Mouse (Mus musculus): ENCODE measurements around the gene Itprip. TPM values are rescaled to one million over a fixed set of nuclear protein-coding genes. Genes with fewer than 3 reads are reported as not detected.

Itprip gene
- polyA plus RNA-seq, 1 experiment from 2014 or later: 15.8 TPM

DNA sequence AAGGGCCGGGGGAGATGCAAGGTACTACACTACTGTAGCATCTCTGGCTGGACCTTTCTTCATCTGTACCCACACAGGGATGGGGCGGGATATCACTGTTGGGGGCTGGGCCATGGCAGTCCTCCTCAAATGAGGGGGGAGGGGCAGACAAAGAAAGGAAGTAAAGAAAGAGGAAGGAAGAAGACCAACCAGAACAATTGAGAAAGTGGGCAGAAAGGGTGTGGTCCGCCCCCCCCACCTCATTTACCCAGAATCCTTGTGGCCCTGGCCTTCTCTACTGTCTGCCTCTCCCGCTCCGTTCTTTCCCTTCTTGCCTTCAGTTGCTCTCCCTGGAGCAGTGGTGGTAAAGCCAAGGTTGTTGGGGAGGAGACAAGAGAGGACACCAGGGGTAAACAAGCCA lies 13.5 kb downstream of the Itprip start:
- ATAC-seq (ENCODE audit: insufficient number of reproducible peaks, insufficient read depth, low FRiP score, low read depth): no peak
- Histone ChIP-seq H3K4me1 (ENCODE audit: control insufficient read depth in 2 of 2, insufficient read depth in 2 of 2, low read length in 2 of 2) (peaks cover 53 to 63% of the 10 kb centered on the region in 2 experiments), H3K4me2 (ENCODE audit: low read length) (no peak overlapping the region), H3K9me3 (ENCODE audit: control insufficient read depth, low read length) (no peaks in the 10 kb centered on the region), H3K9ac (ENCODE audit: low read length) (0 out of 2 replicates have a peak overlapping the region, but pooled peaks have one; percentile 12), H3K27me3 (ENCODE audit: control insufficient read depth, insufficient read depth, low read length) (no peaks in the 10 kb centered on the region), H3K27ac (replicated peaks in 1 of 2; ENCODE audit: control insufficient read depth in 1 of 2, insufficient read depth in 1 of 2, low read depth in 2 of 2, low read length in 2 of 2) (peak overlapping the region in 1 of 2 experiments; percentile 25; a peak in 1 of 4 replicates), H3K36me3 (ENCODE audit: control insufficient read depth, insufficient read depth, low read length) (peaks cover 12% of the 10 kb centered on the region; the same call in 1 of the 2 replicates), H3K4me3 (ENCODE audit: control insufficient read depth in 1 of 2, insufficient read depth in 1 of 2, low read depth in 1 of 2, low read length in 2 of 2) (no peak overlapping the region)
- WGBS: 75% methylated on average over 5 of the region's 5 CpGs

DNA sequence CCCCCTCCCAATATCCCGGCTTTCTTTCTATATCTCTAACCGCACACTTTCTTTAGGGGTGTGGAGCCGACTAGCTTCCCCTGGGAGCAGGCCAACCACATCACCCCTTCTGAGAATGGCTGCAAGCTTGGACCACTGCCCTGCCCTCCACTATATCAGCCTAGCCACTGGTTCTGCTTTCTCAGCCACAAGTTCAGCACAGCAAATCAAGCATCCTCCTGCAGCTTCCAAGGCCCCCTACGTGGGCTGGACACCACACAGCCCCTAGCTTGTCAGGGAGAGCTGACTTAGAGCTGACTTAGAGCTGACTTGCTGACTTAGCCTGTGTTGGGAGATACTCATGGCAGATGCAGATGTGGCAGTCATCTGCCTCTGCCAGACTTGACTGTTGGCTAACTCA lies 14.0 kb downstream of the Itprip start:
- Histone ChIP-seq H3K9ac (ENCODE audit: low read length) (0 out of 2 replicates have a peak overlapping the region, but pooled peaks have one; percentile 12), H3K4me1 (ENCODE audit: control insufficient read depth in 2 of 2, insufficient read depth in 2 of 2, low read length in 2 of 2) (peaks cover 48 to 63% of the 10 kb centered on the region in 2 experiments), H3K4me2 (ENCODE audit: low read length) (no peak overlapping the region), H3K9me3 (ENCODE audit: control insufficient read depth, low read length) (no peaks in the 10 kb centered on the region), H3K36me3 (ENCODE audit: control insufficient read depth, insufficient read depth, low read length) (peaks cover 14% of the 10 kb centered on the region; the same call in 1 of the 2 replicates), H3K27ac (replicated peaks in 1 of 2; ENCODE audit: control insufficient read depth in 1 of 2, insufficient read depth in 1 of 2, low read depth in 2 of 2, low read length in 2 of 2) (peak overlapping the region in 1 of 2 experiments; percentile 25; a peak in 2 of 4 replicates), H3K4me3 (ENCODE audit: control insufficient read depth in 1 of 2, insufficient read depth in 1 of 2, low read depth in 1 of 2, low read length in 2 of 2) (no peak overlapping the region), H3K27me3 (ENCODE audit: control insufficient read depth, insufficient read depth, low read length) (no peaks in the 10 kb centered on the region)
- ATAC-seq (ENCODE audit: insufficient number of reproducible peaks, insufficient read depth, low FRiP score, low read depth): no peak
- 70% methylated on average over 4 of the region's 4 CpGs for WGBS

DNA sequence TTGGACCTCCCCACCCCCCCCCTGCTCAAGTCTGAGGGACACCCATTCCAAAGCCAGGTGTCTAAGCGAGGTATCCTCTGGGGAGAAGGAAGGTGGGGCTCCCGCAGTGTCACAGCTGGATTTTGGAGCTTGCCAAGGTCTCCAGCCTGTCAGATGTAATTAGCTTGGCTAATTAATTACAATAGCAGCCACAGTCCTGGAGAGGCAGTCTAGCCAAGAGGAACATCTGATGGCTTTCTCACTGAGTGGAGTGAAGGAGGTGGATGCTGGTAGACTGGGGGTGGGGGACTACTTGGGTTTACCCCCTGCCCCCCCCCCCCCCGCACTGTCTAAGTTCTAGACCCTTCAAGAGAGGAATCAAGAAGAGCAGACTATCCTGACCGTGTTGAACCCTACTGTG lies 15.4 kb downstream of the Itprip start:
- peak overlapping the region; percentile 85 to 91; a peak in 3 of 4 replicates for H3K27ac ChIP-seq (replicated peaks in 1 of 2; ENCODE audit: control insufficient read depth in 1 of 2, insufficient read depth in 1 of 2, low read depth in 2 of 2, low read length in 2 of 2)
- H3K27me3 ChIP-seq (ENCODE audit: control insufficient read depth, insufficient read depth, low read length): no peaks in the 10 kb centered on the region
- no peak overlapping the region for H3K4me2 ChIP-seq (ENCODE audit: low read length)
- H3K4me1 ChIP-seq (ENCODE audit: control insufficient read depth in 2 of 2, insufficient read depth in 2 of 2, low read length in 2 of 2): peaks cover 37 to 52% of the 10 kb centered on the region in 2 experiments
- peaks cover 18% of the 10 kb centered on the region; the same call in 1 of the 2 replicates for H3K36me3 ChIP-seq (ENCODE audit: control insufficient read depth, insufficient read depth, low read length)
- ATAC-seq (ENCODE audit: insufficient number of reproducible peaks, insufficient read depth, low FRiP score, low read depth): no peak
- WGBS: 78% methylated on average over 4 of the region's 4 CpGs
- no peak overlapping the region for H3K4me3 ChIP-seq (ENCODE audit: control insufficient read depth in 1 of 2, insufficient read depth in 1 of 2, low read depth in 1 of 2, low read length in 2 of 2)
- H3K9ac ChIP-seq (ENCODE audit: low read length): no peak overlapping the region
- H3K9me3 ChIP-seq (ENCODE audit: control insufficient read depth, low read length): no peaks in the 10 kb centered on the region

DNA sequence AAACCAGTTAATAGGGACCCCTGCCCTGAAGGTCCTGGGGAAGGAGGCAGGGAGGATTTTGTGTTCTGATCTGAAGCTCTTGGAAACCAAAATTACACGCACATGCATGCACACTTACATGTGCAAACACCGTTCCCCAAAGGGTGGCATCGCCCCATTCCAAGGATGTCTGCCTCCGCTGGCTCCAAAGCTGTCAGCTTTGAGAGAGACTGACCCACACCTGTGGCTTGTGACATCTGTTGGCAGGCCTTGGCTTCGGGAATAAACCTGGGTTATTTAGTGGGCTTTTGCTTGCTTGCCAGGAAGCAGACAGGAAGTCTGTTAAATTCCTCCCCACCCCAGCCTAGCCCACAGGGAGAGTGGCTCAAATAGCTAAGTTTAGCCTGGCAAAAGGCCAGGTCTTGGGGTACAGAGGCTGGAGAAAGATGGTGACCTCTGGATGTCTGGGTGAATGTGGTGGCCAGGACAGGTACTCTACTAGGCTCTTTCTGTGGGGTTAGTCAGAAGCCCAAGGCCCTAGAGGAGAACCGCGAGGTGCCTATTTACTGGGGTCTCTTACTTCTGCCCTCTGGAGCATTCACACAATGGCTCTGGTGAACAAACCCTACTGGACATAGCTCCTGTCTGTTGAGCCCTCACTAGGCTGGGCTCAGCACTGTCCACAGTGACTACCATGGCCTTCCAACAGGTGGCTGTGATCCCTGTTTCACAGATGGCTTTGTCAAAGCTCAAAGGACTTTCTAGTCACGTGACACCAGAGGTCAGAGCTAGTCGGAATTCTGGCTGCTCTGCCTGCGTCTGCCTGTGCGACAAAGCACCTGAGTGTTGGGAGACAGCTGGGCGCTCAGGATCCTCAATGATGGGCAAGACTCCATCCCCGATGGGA lies 16.5 kb downstream of the Itprip start:
- peak overlapping the region; percentile 47; the same call in 1 of the 2 replicates for H3K9ac ChIP-seq (ENCODE audit: low read length)
- 51% methylated on average over 13 of the region's 13 CpGs for WGBS
- H3K27ac ChIP-seq (replicated peaks in 1 of 2; ENCODE audit: control insufficient read depth in 1 of 2, insufficient read depth in 1 of 2, low read depth in 2 of 2, low read length in 2 of 2): peak overlapping the region; percentile 85 to 91
- peaks cover 23% of the 10 kb centered on the region for H3K36me3 ChIP-seq (ENCODE audit: control insufficient read depth, insufficient read depth, low read length)
- peaks cover 37 to 50% of the 10 kb centered on the region in 2 experiments for H3K4me1 ChIP-seq (ENCODE audit: control insufficient read depth in 2 of 2, insufficient read depth in 2 of 2, low read length in 2 of 2)
- no peaks in the 10 kb centered on the region for H3K27me3 ChIP-seq (ENCODE audit: control insufficient read depth, insufficient read depth, low read length)
- no peaks in the 10 kb centered on the region for H3K9me3 ChIP-seq (ENCODE audit: control insufficient read depth, low read length)
- ATAC-seq (ENCODE audit: insufficient number of reproducible peaks, insufficient read depth, low FRiP score, low read depth): peak; percentile 60
- no peak overlapping the region for H3K4me3 ChIP-seq (ENCODE audit: control insufficient read depth in 1 of 2, insufficient read depth in 1 of 2, low read depth in 1 of 2, low read length in 2 of 2)
- peak overlapping the region; percentile 49 for H3K4me2 ChIP-seq (ENCODE audit: low read length)

DNA sequence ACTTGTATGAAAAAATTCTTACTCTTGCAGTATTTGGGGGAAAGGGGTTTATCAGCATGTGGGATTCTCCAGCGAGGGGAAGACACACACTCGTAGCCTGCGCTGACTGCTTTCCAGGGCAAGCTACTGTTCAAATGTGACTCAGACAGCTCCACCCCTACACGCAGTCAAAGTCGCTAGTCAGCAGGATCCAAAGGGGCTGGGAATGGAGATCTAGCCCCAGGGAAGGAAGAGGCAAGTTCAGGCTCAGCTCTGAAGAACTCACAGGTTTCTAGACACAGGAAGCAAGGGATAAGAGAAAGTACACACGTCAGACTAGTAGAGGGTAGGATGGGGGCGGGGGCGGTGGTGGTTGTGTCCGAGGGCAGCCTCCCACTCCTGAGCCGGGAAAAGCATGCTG lies 18.5 kb downstream of the Itprip start:
- H3K4me1 ChIP-seq (ENCODE audit: control insufficient read depth in 2 of 2, insufficient read depth in 2 of 2, low read length in 2 of 2): peaks cover 34 to 48% of the 10 kb centered on the region in 2 experiments
- 81% methylated on average over 10 of the region's 10 CpGs for WGBS
- H3K4me2 ChIP-seq (ENCODE audit: low read length): no peak overlapping the region

DNA sequence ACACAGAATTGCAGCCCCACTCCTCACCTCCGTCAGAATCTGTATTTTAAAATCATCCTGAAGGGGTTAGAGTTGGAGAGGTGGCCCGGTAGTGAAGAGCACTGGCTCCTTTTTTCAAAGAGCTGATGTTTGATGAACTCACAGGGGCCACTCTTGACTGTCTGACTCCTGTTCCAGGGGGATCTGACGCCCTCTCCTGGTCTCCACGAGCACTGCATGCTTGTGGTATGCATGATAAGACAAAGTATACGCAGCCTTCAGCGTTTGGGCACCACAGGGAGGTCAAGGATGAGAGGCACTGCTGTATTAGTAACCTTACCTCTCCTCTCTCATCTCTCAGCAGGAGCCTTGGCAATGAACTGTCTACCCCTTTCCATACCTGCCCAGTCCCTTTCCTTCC lies 19.1 kb downstream of the Itprip start:
- Histone ChIP-seq H3K4me3 (ENCODE audit: control insufficient read depth in 1 of 2, insufficient read depth in 1 of 2, low read depth in 1 of 2, low read length in 2 of 2) (no peak overlapping the region), H3K27me3 (ENCODE audit: control insufficient read depth, insufficient read depth, low read length) (no peaks in the 10 kb centered on the region), H3K9ac (ENCODE audit: low read length) (no peak overlapping the region), H3K36me3 (ENCODE audit: control insufficient read depth, insufficient read depth, low read length) (peaks cover 47% of the 10 kb centered on the region), H3K4me1 (ENCODE audit: control insufficient read depth in 2 of 2, insufficient read depth in 2 of 2, low read length in 2 of 2) (peaks cover 29 to 43% of the 10 kb centered on the region in 2 experiments), H3K4me2 (ENCODE audit: low read length) (no peak overlapping the region), H3K27ac (replicated peaks in 1 of 2; ENCODE audit: control insufficient read depth in 1 of 2, insufficient read depth in 1 of 2, low read depth in 2 of 2, low read length in 2 of 2) (no peak overlapping the region), H3K9me3 (ENCODE audit: control insufficient read depth, low read length) (no peaks in the 10 kb centered on the region)
- WGBS: 63% methylated on average over 6 of the region's 6 CpGs
- ATAC-seq (ENCODE audit: insufficient number of reproducible peaks, insufficient read depth, low FRiP score, low read depth): no peak

More for the DNA sequence above, 18.5 kb downstream of the Itprip start:
- Histone ChIP-seq H3K36me3 (ENCODE audit: control insufficient read depth, insufficient read depth, low read length) (peaks cover 41% of the 10 kb centered on the region), H3K4me3 (ENCODE audit: control insufficient read depth in 1 of 2, insufficient read depth in 1 of 2, low read depth in 1 of 2, low read length in 2 of 2) (no peak overlapping the region), H3K9me3 (ENCODE audit: control insufficient read depth, low read length) (no peaks in the 10 kb centered on the region), H3K9ac (ENCODE audit: low read length) (no peak overlapping the region), H3K27me3 (ENCODE audit: control insufficient read depth, insufficient read depth, low read length) (no peaks in the 10 kb centered on the region), H3K27ac (replicated peaks in 1 of 2; ENCODE audit: control insufficient read depth in 1 of 2, insufficient read depth in 1 of 2, low read depth in 2 of 2, low read length in 2 of 2) (no peak overlapping the region)
- ATAC-seq (ENCODE audit: insufficient number of reproducible peaks, insufficient read depth, low FRiP score, low read depth): no peak

DNA sequence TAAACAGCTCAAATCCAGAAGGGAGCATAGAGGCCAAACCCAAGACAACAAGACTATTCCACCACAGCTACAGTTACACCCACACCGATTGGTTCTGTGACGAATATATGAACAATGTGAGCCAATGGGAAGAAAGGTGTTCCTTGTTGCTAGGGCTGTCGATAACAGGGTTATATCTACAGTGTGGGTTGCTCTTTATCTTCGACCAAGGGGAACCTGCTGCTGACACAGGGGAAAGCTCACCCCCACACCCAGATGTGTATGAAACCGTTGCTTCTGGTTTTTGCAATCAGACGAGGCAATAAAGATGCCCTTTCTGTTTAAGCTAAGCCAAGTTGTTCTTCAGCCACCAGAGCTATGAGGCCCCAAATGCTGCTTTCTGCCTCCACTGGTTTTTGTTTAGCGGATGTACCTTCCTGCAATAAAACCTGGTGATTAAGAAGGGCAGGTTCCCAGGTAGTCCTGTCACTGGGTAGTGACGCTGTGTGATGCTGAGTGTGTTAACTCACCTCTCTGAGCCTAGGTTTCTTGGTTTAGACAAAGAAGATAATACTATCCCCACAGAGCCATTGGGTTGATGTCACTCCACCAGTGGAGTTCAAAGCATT lies 20.5 kb downstream of the Itprip start:
- Histone ChIP-seq H3K27ac (replicated peaks in 1 of 2; ENCODE audit: control insufficient read depth in 1 of 2, insufficient read depth in 1 of 2, low read depth in 2 of 2, low read length in 2 of 2) (no peak overlapping the region), H3K4me2 (ENCODE audit: low read length) (no peak overlapping the region), H3K27me3 (ENCODE audit: control insufficient read depth, insufficient read depth, low read length) (no peaks in the 10 kb centered on the region), H3K36me3 (ENCODE audit: control insufficient read depth, insufficient read depth, low read length) (peaks cover 55% of the 10 kb centered on the region), H3K4me1 (ENCODE audit: control insufficient read depth in 2 of 2, insufficient read depth in 2 of 2, low read length in 2 of 2) (peaks cover 28 to 40% of the 10 kb centered on the region in 2 experiments), H3K9ac (ENCODE audit: low read length) (no peak overlapping the region), H3K4me3 (ENCODE audit: control insufficient read depth in 1 of 2, insufficient read depth in 1 of 2, low read depth in 1 of 2, low read length in 2 of 2) (no peak overlapping the region), H3K9me3 (ENCODE audit: control insufficient read depth, low read length) (no peaks in the 10 kb centered on the region)
- WGBS: 76% methylated on average over 8 of the region's 8 CpGs
- ATAC-seq (ENCODE audit: insufficient number of reproducible peaks, insufficient read depth, low FRiP score, low read depth): no peak

Data from heart, embryonic 14.5 days (tissue).